Mouse (Mus musculus): ENCODE data around the gene Cyp2f2. TPM values are rescaled to one million over a fixed set of nuclear protein-coding genes. Genes with fewer than 3 reads are reported as not detected.

The Cyp2f2 gene
- polyA plus RNA-seq, 1 experiment from 2014 or later = 9.3 TPM

GRCm38 (mm10) chr7:27161744-27162143 lies 42.0 kb downstream of the Cyp2f2 start:
- Histone ChIP-seq H3K4me3 (ENCODE audit: low read depth, low read length) (no peak overlapping the region), H3K4me1 (ENCODE audit: insufficient read depth) (peaks cover 18% of the 10 kb centered on the region), H3K27me3 (ENCODE audit: insufficient read depth, low read length) (no peaks in the 10 kb centered on the region), H3K9ac (no peak overlapping the region), H3K9me3 (ENCODE audit: low read depth, low read length) (no peaks in the 10 kb centered on the region), H3K4me2 (no peak overlapping the region), H3K36me3 (ENCODE audit: insufficient read depth) (peaks cover 73% of the 10 kb centered on the region), H3K27ac (ENCODE audit: low read depth) (no peak overlapping the region)
- DNase-seq (no peak), ATAC-seq (ENCODE audit: insufficient read depth) (no peak)
- 82% methylated on average over 4 of the region's 4 CpGs for WGBS
- TF ChIP-seq CTCF (IDR thresholded peaks at IDR 0.05; ENCODE audit: low read depth) = no peak

DNA sequence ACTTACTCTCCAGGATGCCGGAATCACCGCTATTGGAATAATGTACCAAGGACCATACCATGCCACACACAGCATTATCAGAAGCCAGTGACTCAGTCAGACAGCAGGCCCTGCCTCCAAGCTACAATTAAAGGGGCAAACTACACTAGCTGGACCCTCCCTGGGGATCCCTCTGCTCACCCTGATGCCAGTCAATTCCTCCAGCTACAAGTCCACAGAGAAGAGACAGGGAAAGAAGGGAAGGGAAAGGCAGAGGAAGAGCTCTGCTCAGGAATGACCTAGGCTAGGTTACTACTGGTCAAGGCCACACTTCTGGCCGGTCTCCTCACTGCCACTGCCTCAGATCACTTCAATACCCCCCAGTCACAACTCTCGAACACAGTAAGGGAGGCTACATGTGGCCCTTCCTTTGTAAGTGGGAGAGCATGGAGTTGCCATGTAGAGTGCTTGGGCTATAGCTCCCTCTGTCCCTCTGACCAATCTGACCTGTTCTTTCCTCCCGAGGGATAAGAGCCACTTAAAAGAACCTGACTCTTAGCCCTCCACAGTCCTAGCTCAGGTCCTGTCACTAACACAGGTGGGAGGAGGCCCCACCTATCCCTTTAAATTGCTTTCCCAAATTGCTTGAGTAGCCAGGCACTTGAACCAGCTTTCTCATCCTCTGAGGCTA lies 43.2 kb downstream of the Cyp2f2 start:
- H3K4me3 ChIP-seq (ENCODE audit: low read depth, low read length) = peak overlapping the region; percentile 12; the same call in 1 of the 2 replicates
- no peak for DNase-seq
- H3K27ac ChIP-seq (ENCODE audit: low read depth) = no peak overlapping the region; the same call in 1 of the 2 replicates
- 80% methylated on average over 5 of the region's 5 CpGs for WGBS
- H3K9ac ChIP-seq = peak overlapping the region; percentile 85
- ATAC-seq (ENCODE audit: insufficient read depth) = no peak
- no peaks in the 10 kb centered on the region for H3K27me3 ChIP-seq (ENCODE audit: insufficient read depth, low read length)
- peaks cover 18% of the 10 kb centered on the region for H3K4me1 ChIP-seq (ENCODE audit: insufficient read depth)
- peak overlapping the region; percentile 82 for H3K4me2 ChIP-seq
- no peaks in the 10 kb centered on the region for H3K9me3 ChIP-seq (ENCODE audit: low read depth, low read length)
- TF ChIP-seq CTCF (IDR thresholded peaks at IDR 0.05; ENCODE audit: low read depth) = no peak
- peaks cover 64% of the 10 kb centered on the region for H3K36me3 ChIP-seq (ENCODE audit: insufficient read depth)

- Histone ChIP-seq H3K9ac (peak overlapping the region; percentile 85), H3K27ac (ENCODE audit: low read depth) (no peak overlapping the region; the same call in 1 of the 2 replicates), H3K4me2 (peak overlapping the region; percentile 82), H3K36me3 (ENCODE audit: insufficient read depth) (peaks cover 59% of the 10 kb centered on the region), H3K4me3 (ENCODE audit: low read depth, low read length) (peak overlapping the region; percentile 12; the same call in 1 of the 2 replicates), H3K27me3 (ENCODE audit: insufficient read depth, low read length) (no peaks in the 10 kb centered on the region), H3K4me1 (ENCODE audit: insufficient read depth) (peaks cover 18% of the 10 kb centered on the region), H3K9me3 (ENCODE audit: low read depth, low read length) (no peaks in the 10 kb centered on the region)
- TF ChIP-seq CTCF (IDR thresholded peaks at IDR 0.05; ENCODE audit: low read depth) = no peak
- DNase-seq = no peak
- 64% methylated on average over 5 of the region's 5 CpGs for WGBS
- no peak for ATAC-seq (ENCODE audit: insufficient read depth)
These were observed 43.7 kb downstream of the Cyp2f2 start for GRCm38 (mm10) chr7:27163450-27163805.

- Histone ChIP-seq H3K27me3 (ENCODE audit: insufficient read depth, low read length) (no peaks in the 10 kb centered on the region), H3K9me3 (ENCODE audit: low read depth, low read length) (no peaks in the 10 kb centered on the region), H3K4me1 (ENCODE audit: insufficient read depth) (peaks cover 18% of the 10 kb centered on the region), H3K9ac (peak overlapping the region; percentile 85), H3K27ac (ENCODE audit: low read depth) (no peak overlapping the region), H3K4me2 (peak overlapping the region; percentile 82), H3K4me3 (ENCODE audit: low read depth, low read length) (peak overlapping the region; percentile 71), H3K36me3 (ENCODE audit: insufficient read depth) (peaks cover 50% of the 10 kb centered on the region)
- no peak for DNase-seq
- WGBS = 75% methylated on average over 33 of the region's 33 CpGs
- no peak for ATAC-seq (ENCODE audit: insufficient read depth)
- TF ChIP-seq CTCF (IDR thresholded peaks at IDR 0.05; ENCODE audit: low read depth) = no peak
These were observed 44.6 kb downstream of the Cyp2f2 start for GRCm38 (mm10) chr7:27164112-27164947.

- Histone ChIP-seq H3K27ac (ENCODE audit: low read depth) (no peak overlapping the region), H3K36me3 (ENCODE audit: insufficient read depth) (peaks cover 45% of the 10 kb centered on the region), H3K27me3 (ENCODE audit: insufficient read depth, low read length) (no peaks in the 10 kb centered on the region), H3K4me1 (ENCODE audit: insufficient read depth) (peaks cover 18% of the 10 kb centered on the region), H3K9ac (peak overlapping the region; percentile 85), H3K4me2 (peak overlapping the region; percentile 82), H3K9me3 (ENCODE audit: low read depth, low read length) (no peaks in the 10 kb centered on the region), H3K4me3 (ENCODE audit: low read depth, low read length) (peak overlapping the region; percentile 71)
- DNase-seq = no peak
- no peak for TF ChIP-seq CTCF (IDR thresholded peaks at IDR 0.05; ENCODE audit: low read depth)
- WGBS = 63% methylated on average over 23 of the region's 23 CpGs
- no peak for ATAC-seq (ENCODE audit: insufficient read depth)
These were observed 45.4 kb downstream of the Cyp2f2 start for GRCm38 (mm10) chr7:27165007-27165655.

DNA sequence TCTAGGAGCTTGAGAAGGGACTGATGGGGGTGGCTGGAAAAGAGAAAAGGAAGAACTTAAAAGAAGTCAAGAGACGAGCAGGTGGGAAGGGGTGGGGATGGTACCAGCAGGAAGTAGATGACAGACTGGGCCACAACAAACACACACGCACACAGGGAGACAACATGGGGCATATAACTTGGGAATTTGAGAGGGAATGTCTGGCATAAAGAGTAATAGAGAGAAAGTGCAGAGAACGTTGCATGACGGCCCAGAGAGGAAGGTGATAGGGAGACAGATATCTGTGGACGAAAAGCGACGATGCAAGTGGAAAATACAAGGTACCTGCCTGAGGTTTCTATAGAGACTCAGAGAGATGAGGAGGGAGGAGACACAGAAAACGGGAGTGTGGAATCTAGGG lies 46.0 kb downstream of the Cyp2f2 start:
- Histone ChIP-seq H3K27me3 (ENCODE audit: insufficient read depth, low read length) (no peaks in the 10 kb centered on the region), H3K9me3 (ENCODE audit: low read depth, low read length) (no peaks in the 10 kb centered on the region), H3K4me1 (ENCODE audit: insufficient read depth) (peaks cover 18% of the 10 kb centered on the region), H3K9ac (peak overlapping the region; percentile 85), H3K36me3 (ENCODE audit: insufficient read depth) (peaks cover 44% of the 10 kb centered on the region), H3K27ac (ENCODE audit: low read depth) (peak overlapping the region; percentile 98; the same call in 1 of the 2 replicates), H3K4me3 (ENCODE audit: low read depth, low read length) (peak overlapping the region; percentile 71), H3K4me2 (peak overlapping the region; percentile 82)
- ATAC-seq (ENCODE audit: insufficient read depth) (no peak), DNase-seq (no peak)
- 2% methylated on average over 8 of the region's 8 CpGs for WGBS
- TF ChIP-seq CTCF (IDR thresholded peaks at IDR 0.05; ENCODE audit: low read depth) = no peak

DNA sequence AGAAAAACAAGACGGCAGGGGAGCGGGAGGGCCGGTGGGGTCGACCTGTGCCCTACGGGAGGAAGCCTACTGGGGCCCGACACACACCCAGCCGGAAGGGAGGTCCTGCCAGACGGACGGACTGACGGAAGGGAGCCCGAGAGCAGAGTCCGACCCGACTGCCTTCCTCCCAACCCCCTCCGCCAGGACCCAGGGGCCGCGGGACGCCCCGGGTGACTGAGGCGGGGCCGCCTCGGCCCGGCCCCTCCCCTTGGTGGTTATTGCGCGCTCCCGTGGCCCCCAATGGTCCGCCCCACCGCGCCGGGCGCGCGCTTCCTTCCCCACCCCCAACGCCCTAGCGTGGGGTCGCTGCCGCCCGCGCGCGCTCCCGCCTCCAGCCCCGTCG lies 46.5 kb downstream of the Cyp2f2 start:
- under 1% methylated on average over 43 of the region's 43 CpGs for WGBS
- Histone ChIP-seq H3K27ac (ENCODE audit: low read depth) (peak overlapping the region; percentile 98), H3K9me3 (ENCODE audit: low read depth, low read length) (no peaks in the 10 kb centered on the region), H3K4me3 (ENCODE audit: low read depth, low read length) (peak overlapping the region; percentile 71), H3K4me1 (ENCODE audit: insufficient read depth) (peaks cover 18% of the 10 kb centered on the region), H3K36me3 (ENCODE audit: insufficient read depth) (peaks cover 46% of the 10 kb centered on the region), H3K4me2 (peak overlapping the region; percentile 82), H3K9ac (peak overlapping the region; percentile 85), H3K27me3 (ENCODE audit: insufficient read depth, low read length) (no peaks in the 10 kb centered on the region)
- no peak for TF ChIP-seq CTCF (IDR thresholded peaks at IDR 0.05; ENCODE audit: low read depth)
- DNase-seq = peak; percentile 92
- ATAC-seq (ENCODE audit: insufficient read depth) = peak; percentile 72

Measured in lung, embryonic 14.5 days (tissue).